Mouse (Mus musculus): ENCODE results near the gene Gpr157.
"Not testable (repeated sequence)": the region's sequence is repeated elsewhere in the genome, so short reads cannot be mapped to it uniquely, and the experiment has no call there.

The Gpr157 gene

GRCm38 (mm10) chr4:150087161-150087889, at the start of gene Gpr157:
Gpr157 (plus strand) TSS chr4:150087365.
- peak; percentile 91 for DNase-seq (ENCODE audit: low spot score)

- no peak for DNase-seq (ENCODE audit: low spot score)
These were observed 48.6 kb upstream of the Gpr157 start for GRCm38 (mm10) chr4:150038533-150038932.

GRCm38 (mm10) chr4:150040003-150040581, 47.1 kb upstream of the Gpr157 start:
- no peak for DNase-seq (ENCODE audit: low spot score)

- not testable (repeated sequence) for DNase-seq (ENCODE audit: low spot score)
These were observed 46.3 kb upstream of the Gpr157 start for GRCm38 (mm10) chr4:150040856-150041255.

GRCm38 (mm10) chr4:150041346-150042110, 45.6 kb upstream of the Gpr157 start:
- DNase-seq (ENCODE audit: low spot score): no peak

- DNase-seq (ENCODE audit: low spot score): no peak
These were observed 43.6 kb upstream of the Gpr157 start for GRCm38 (mm10) chr4:150043591-150043990.

- DNase-seq (ENCODE audit: low spot score): peak; percentile 66
These were observed 39.1 kb upstream of the Gpr157 start for GRCm38 (mm10) chr4:150048038-150048437.

- DNase-seq (ENCODE audit: low spot score): no peak
These were observed 38.5 kb upstream of the Gpr157 start for GRCm38 (mm10) chr4:150048478-150049156.

- DNase-seq (ENCODE audit: low spot score): no peak
These were observed 38.0 kb upstream of the Gpr157 start for GRCm38 (mm10) chr4:150049157-150049513.

- no peak for DNase-seq (ENCODE audit: low spot score)
These were observed 37.5 kb upstream of the Gpr157 start for GRCm38 (mm10) chr4:150049564-150050226.

GRCm38 (mm10) chr4:150051514-150051913, 35.7 kb upstream of the Gpr157 start:
- no peak for DNase-seq (ENCODE audit: low spot score)

- DNase-seq (ENCODE audit: low spot score): no peak
These were observed 34.8 kb upstream of the Gpr157 start for GRCm38 (mm10) chr4:150052380-150052779.

- no peak for DNase-seq (ENCODE audit: low spot score)
These were observed 31.0 kb upstream of the Gpr157 start for GRCm38 (mm10) chr4:150056171-150056570.

GRCm38 (mm10) chr4:150057722-150058121, 29.4 kb upstream of the Gpr157 start:
- no peak for DNase-seq (ENCODE audit: low spot score)

- no peak for DNase-seq (ENCODE audit: low spot score)
These were observed 27.2 kb upstream of the Gpr157 start for GRCm38 (mm10) chr4:150059841-150060468.

- no peak for DNase-seq (ENCODE audit: low spot score)
These were observed 26.5 kb upstream of the Gpr157 start for GRCm38 (mm10) chr4:150060469-150061170.

GRCm38 (mm10) chr4:150061432-150062225, 25.5 kb upstream of the Gpr157 start:
- DNase-seq (ENCODE audit: low spot score): peak; percentile 69

GRCm38 (mm10) chr4:150066706-150067323, 20.4 kb upstream of the Gpr157 start:
- no peak for DNase-seq (ENCODE audit: low spot score)

- no peak for DNase-seq (ENCODE audit: low spot score)
These were observed 18.9 kb upstream of the Gpr157 start for GRCm38 (mm10) chr4:150068216-150068615.

Data from ovary, adult 18-20 months (tissue).